Mouse (Mus musculus) hindbrain, postnatal 0 days (tissue): Measurements from ENCODE around the gene Mecom. TPM values are rescaled to one million over a fixed set of nuclear protein-coding genes. Genes with fewer than 3 reads are reported as not detected.

Experiments
- ATAC-seq: fragments of 200-750 bp; cut with Nextera tagmentation; 2 replicates; pipeline ENCODE4 v1.8.0; 2017; ENCODE audit warnings: mild to moderate bottlenecking, moderate TSS enrichment, moderate library complexity
- DNase-seq: peaks from one replicate; pipeline ENCODE4 v3.0.0-alpha.2; 2015; ENCODE audit warnings: low spot score
- H3K27ac ChIP-seq: fragments of 300-500 bp; sonication (generic); 2 replicates; pipeline ENCODE4 v1.5.1; 2014; ENCODE audit warnings: mild to moderate bottlenecking
- H3K27me3 ChIP-seq: fragments of 300-500 bp; sonication (generic); 2 replicates; pipeline ENCODE4 v1.6.1; 2014; ENCODE audit warnings: low read length, mixed read lengths; ENCODE audit not compliant: insufficient read depth
- H3K36me3 ChIP-seq: fragments of 300-500 bp; sonication (generic); 2 replicates; pipeline ENCODE4 v1.6.1; 2014; ENCODE audit warnings: low read length, mixed read lengths; ENCODE audit not compliant: insufficient read depth
- H3K4me1 ChIP-seq: fragments of 300-500 bp; sonication (generic); 2 replicates; pipeline ENCODE4 v1.6.1; 2014; ENCODE audit warnings: antibody characterized with exemption, low read length, mixed read lengths; ENCODE audit not compliant: insufficient read depth
- H3K4me2 ChIP-seq: fragments of 300-500 bp; sonication (generic); 2 replicates; pipeline ENCODE4 v1.6.1; 2014; ENCODE audit warnings: low read depth, mild to moderate bottlenecking, low read length, moderate library complexity, mixed read lengths
- H3K4me3 ChIP-seq: fragments of 300-500 bp; sonication (generic); 2 replicates; pipeline ENCODE4 v1.5.1; 2014; ENCODE audit warnings: low read length
- H3K9ac ChIP-seq: fragments of 300-500 bp; sonication (generic); replicated peaks from 2 replicates; pipeline ENCODE4 v1.6.1; 2014; ENCODE audit warnings: mild to moderate bottlenecking, low read length, moderate library complexity, mixed read lengths
- H3K9me3 ChIP-seq: fragments of 300-500 bp; sonication (generic); 2 replicates; pipeline ENCODE4 v1.6.1; 2016; ENCODE audit warnings: low read length, mixed read lengths
- CTCF ChIP-seq: IDR thresholded peaks from 2 replicates; pipeline ENCODE4 v1.5.1; 2016; ENCODE audit warnings: antibody characterized with exemption, control low read depth, low read depth
- WGBS: fragments of 180-500 bp; shearing (Covaris S2); extraction: QIAGEN DNeasy Blood & Tissue Kit; methylation state at CpG from one replicate; pipeline ENCODE4 v1.1.7; 2014; 5-methylcytosine and 5-hydroxymethylcytosine counted together
- polyA plus RNA-seq: library from polyadenylated mRNA; unstranded; fragments of >200 nt; fragmentation: Nextera tagmentation; extraction: Ambion mirVana; gene quantifications from 2 replicates; pipeline ENCODE4 v1.2.1, GENCODE M21; 2015
- total RNA-seq: library from RNA; depleted of rRNA; stranded (reverse); fragments of >200 nt; gene quantifications from 2 replicates; pipeline ENCODE4 v1.2.3, GENCODE M21; 2014

Mecom gene
- total and polyA plus RNA-seq, 2 experiments from 2014 or later = 4.5 to 8.3 TPM

GRCm38 (mm10) chr3:30253714-30254113, 294.1 kb downstream of the Mecom start:
- ATAC-seq = no peak
- no peaks in the 10 kb centered on the region for H3K36me3 ChIP-seq
- no peaks in the 10 kb centered on the region for H3K9me3 ChIP-seq
- no peaks in the 10 kb centered on the region for H3K4me1 ChIP-seq
- no peaks in the 10 kb centered on the region for H3K27me3 ChIP-seq
- 78% methylated on average over 5 of the region's 5 CpGs for WGBS
- H3K27ac ChIP-seq = no peak overlapping the region
- DNase-seq = no peak
- H3K9ac ChIP-seq = no peak overlapping the region
- TF ChIP-seq CTCF = no peak
- no peak overlapping the region for H3K4me2 ChIP-seq
- H3K4me3 ChIP-seq = no peak overlapping the region

DNA sequence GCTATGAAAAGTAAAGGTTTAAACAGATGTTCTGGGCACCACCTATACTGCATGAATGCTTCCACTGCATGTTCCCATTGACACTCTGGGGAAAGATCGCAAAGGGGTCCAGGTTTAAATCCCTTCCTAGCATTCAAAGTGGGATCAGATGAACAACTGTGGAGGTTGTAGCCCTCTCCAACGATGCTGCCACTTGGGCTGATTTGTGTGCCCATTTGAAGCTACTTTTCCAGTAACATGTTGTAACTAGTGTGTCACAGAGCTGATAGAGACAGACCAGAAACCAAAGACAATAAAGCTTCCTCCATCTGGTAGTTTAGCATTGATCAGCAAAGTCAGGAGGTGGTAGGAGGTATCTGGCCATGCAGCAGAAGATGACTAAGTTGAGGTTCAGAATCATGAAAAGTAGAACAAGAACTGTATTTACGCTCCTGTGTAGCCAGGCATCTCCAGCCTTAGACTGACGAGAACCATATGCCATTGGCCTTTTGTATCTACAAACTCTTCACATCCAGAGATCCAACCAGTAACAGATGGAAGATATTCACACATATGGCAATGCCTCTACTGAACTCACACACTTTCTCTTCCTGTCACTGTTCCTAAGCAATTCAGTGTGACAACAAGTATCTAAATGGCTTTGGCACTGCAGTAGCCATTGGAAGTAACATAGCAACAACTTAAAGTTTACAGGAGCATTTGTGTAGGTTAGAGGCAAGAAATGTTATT, 299.0 kb downstream of the Mecom start:
- ATAC-seq (no peak), DNase-seq (no peak)
- 93% methylated on average over 4 of the region's 4 CpGs for WGBS
- no peak overlapping the region for H3K4me3 ChIP-seq
- H3K36me3 ChIP-seq = no peaks in the 10 kb centered on the region
- H3K27me3 ChIP-seq = no peaks in the 10 kb centered on the region
- H3K9me3 ChIP-seq = no peaks in the 10 kb centered on the region
- no peak overlapping the region for H3K27ac ChIP-seq
- no peak overlapping the region for H3K9ac ChIP-seq
- no peak overlapping the region for H3K4me2 ChIP-seq
- H3K4me1 ChIP-seq = no peaks in the 10 kb centered on the region
- no peak for TF ChIP-seq CTCF

GRCm38 (mm10) chr3:30247256-30247655, 300.6 kb downstream of the Mecom start:
- no peak overlapping the region for H3K4me3 ChIP-seq
- WGBS = 93% methylated on average over 5 of the region's 5 CpGs
- no peaks in the 10 kb centered on the region for H3K36me3 ChIP-seq
- no peak for TF ChIP-seq CTCF
- H3K4me2 ChIP-seq = no peak overlapping the region
- H3K27me3 ChIP-seq = no peaks in the 10 kb centered on the region
- H3K4me1 ChIP-seq = no peaks in the 10 kb centered on the region
- H3K9ac ChIP-seq = no peak overlapping the region
- H3K9me3 ChIP-seq = no peaks in the 10 kb centered on the region
- no peak for ATAC-seq
- no peak overlapping the region for H3K27ac ChIP-seq
- DNase-seq = no peak

DNA sequence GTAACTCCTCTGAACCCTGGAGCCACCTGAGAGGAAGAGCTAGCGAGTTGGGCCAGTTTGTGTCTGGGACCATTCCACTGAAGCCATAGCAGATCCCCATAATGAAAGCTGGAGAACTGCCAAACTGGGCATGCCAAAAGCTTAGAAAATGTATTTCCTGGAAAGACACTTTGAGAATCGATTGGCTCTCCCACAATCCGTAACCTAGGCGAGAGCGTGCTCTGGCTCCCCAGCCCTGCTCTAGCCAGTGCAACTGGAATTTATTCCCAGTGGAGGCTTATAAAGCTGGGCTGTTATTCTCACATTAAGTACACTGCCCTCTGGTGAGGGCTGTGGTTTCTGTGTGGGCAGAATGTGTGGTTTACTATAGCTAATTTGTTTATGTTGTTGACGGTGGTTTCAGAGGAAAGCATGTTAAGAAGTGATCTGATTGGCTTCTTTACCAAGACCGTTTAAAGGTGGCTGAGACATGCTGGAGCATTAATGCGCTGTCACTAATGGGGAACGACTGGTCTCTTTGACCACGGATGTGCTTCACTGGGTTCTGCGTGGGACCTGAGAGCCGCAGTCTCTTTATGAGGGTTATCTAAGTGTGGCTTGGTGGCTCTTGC, 301.3 kb downstream of the Mecom start:
- Histone ChIP-seq H3K27me3 (no peaks in the 10 kb centered on the region), H3K36me3 (no peaks in the 10 kb centered on the region), H3K9me3 (no peaks in the 10 kb centered on the region), H3K4me3 (no peak overlapping the region), H3K27ac (no peak overlapping the region), H3K4me2 (no peak overlapping the region), H3K4me1 (no peaks in the 10 kb centered on the region), H3K9ac (no peak overlapping the region)
- WGBS = 72% methylated on average over 12 of the region's 12 CpGs
- TF ChIP-seq CTCF = no peak; the same call in none of the 2 replicates
- ATAC-seq (no peak), DNase-seq (peak; percentile 28)

GRCm38 (mm10) chr3:30245950-30246349, 301.9 kb downstream of the Mecom start:
- no peak overlapping the region for H3K4me3 ChIP-seq
- 81% methylated on average over 5 of the region's 5 CpGs for WGBS
- no peak overlapping the region for H3K27ac ChIP-seq
- no peaks in the 10 kb centered on the region for H3K36me3 ChIP-seq
- DNase-seq = no peak
- no peak for ATAC-seq
- no peak overlapping the region for H3K9ac ChIP-seq
- no peaks in the 10 kb centered on the region for H3K9me3 ChIP-seq
- no peaks in the 10 kb centered on the region for H3K4me1 ChIP-seq
- no peak overlapping the region for H3K4me2 ChIP-seq
- no peak for TF ChIP-seq CTCF
- H3K27me3 ChIP-seq = no peaks in the 10 kb centered on the region

DNA sequence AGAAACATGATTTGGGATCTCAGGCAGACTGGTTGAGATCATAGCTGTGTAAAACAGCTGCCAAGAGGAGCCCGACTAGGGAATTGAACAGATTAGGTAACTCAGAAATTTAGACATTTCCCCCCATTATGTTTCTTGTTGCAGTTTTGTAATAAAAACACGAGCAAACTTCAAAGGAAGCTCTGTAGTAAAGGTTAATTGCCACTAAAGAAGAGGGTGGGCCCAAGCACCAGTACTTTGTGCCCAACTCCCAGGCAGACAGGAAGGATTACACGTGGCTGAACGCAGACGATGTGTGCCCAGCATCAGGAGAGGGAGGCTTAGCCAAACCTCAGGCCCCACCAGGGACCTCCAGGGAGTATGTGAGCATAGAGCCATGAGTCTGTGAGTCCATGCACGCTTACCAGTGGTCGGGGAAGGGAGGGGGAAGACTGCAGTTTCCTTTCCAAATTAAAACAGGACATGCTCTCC, 303.4 kb downstream of the Mecom start:
- Histone ChIP-seq H3K4me3 (no peak overlapping the region), H3K27me3 (no peaks in the 10 kb centered on the region), H3K36me3 (no peaks in the 10 kb centered on the region), H3K4me2 (no peak overlapping the region), H3K4me1 (no peaks in the 10 kb centered on the region), H3K27ac (no peak overlapping the region), H3K9me3 (no peaks in the 10 kb centered on the region), H3K9ac (no peak overlapping the region)
- ATAC-seq = no peak
- TF ChIP-seq CTCF = no peak
- 44% methylated on average over 7 of the region's 7 CpGs for WGBS
- no peak for DNase-seq

- Histone ChIP-seq H3K9me3 (no peaks in the 10 kb centered on the region), H3K4me1 (no peaks in the 10 kb centered on the region), H3K36me3 (no peaks in the 10 kb centered on the region), H3K27me3 (no peaks in the 10 kb centered on the region), H3K9ac (no peak overlapping the region), H3K4me3 (no peak overlapping the region), H3K27ac (no peak overlapping the region), H3K4me2 (no peak overlapping the region)
- no peak for TF ChIP-seq CTCF
- ATAC-seq (no peak), DNase-seq (no peak)
- WGBS = 80% methylated on average over 8 of the region's 8 CpGs
Observed at GRCm38 (mm10) chr3:30243776-30244275, 304.0 kb downstream of the Mecom start.
